Mouse (Mus musculus): ENCODE results near the gene Thpo. TPM values are rescaled to one million over a fixed set of nuclear protein-coding genes. Genes with fewer than 3 reads are reported as not detected.

Gene Thpo
- polyA plus RNA-seq, 1 experiment from 2014 or later: 2.7 TPM

- Histone ChIP-seq H3K9ac (ENCODE audit: low read depth, low read length) (no peak overlapping the region), H3K9me3 (ENCODE audit: control insufficient read depth) (no peaks in the 10 kb centered on the region), H3K36me3 (ENCODE audit: control insufficient read depth, insufficient read depth) (peaks cover 23% of the 10 kb centered on the region), H3K4me1 (replicated peaks; ENCODE audit: control insufficient read depth, insufficient read depth, low read length) (no peaks in the 10 kb centered on the region), H3K4me2 (replicated peaks; ENCODE audit: low read depth) (no peak overlapping the region; the same call in 1 of the 2 replicates), H3K27ac (ENCODE audit: low read depth, low read length) (no peak overlapping the region; the same call in 1 of the 2 replicates), H3K27me3 (replicated peaks; ENCODE audit: control insufficient read depth, insufficient read depth, low read length) (no peaks in the 10 kb centered on the region), H3K4me3 (ENCODE audit: low read depth, low read length) (no peak overlapping the region)
- ATAC-seq: no peak
- no peak for TF ChIP-seq CTCF (IDR thresholded peaks at IDR 0.05; ENCODE audit: low read depth)
- 72% methylated on average over 8 of the region's 8 CpGs for WGBS
Measured at GRCm38 (mm10) chr16:20694781-20695180, 39.5 kb downstream of the Thpo start.

GRCm38 (mm10) chr16:20693111-20693701 lies 41.1 kb downstream of the Thpo start, which contains the start of gene Fam131a:
Fam131a (plus strand) TSS chr16:20693241.
- Histone ChIP-seq H3K4me2 (replicated peaks; ENCODE audit: low read depth) (peak within 1 kb of the TSS; percentile 85), H3K4me1 (replicated peaks; ENCODE audit: control insufficient read depth, insufficient read depth, low read length) (no peaks in the 10 kb centered on the region), H3K4me3 (ENCODE audit: low read depth, low read length) (peak within 1 kb of the TSS; percentile 58), H3K9me3 (ENCODE audit: control insufficient read depth) (no peaks in the 10 kb centered on the region), H3K36me3 (ENCODE audit: control insufficient read depth, insufficient read depth) (peaks cover 37% of the 10 kb centered on the region), H3K9ac (ENCODE audit: low read depth, low read length) (peak within 1 kb of the TSS; percentile 67), H3K27ac (ENCODE audit: low read depth, low read length) (no peak within 1 kb of the TSS; the same call in 1 of the 2 replicates), H3K27me3 (replicated peaks; ENCODE audit: control insufficient read depth, insufficient read depth, low read length) (no peaks in the 10 kb centered on the region)
- 1% methylated on average over 27 of the region's 37 CpGs for WGBS
- no peak for TF ChIP-seq CTCF (IDR thresholded peaks at IDR 0.05; ENCODE audit: low read depth)
- peak; percentile 73 for ATAC-seq

- H3K4me2 ChIP-seq (replicated peaks; ENCODE audit: low read depth): peak overlapping the region; percentile 85; the same call in 1 of the 2 replicates
- H3K27me3 ChIP-seq (replicated peaks; ENCODE audit: control insufficient read depth, insufficient read depth, low read length): no peaks in the 10 kb centered on the region
- H3K4me3 ChIP-seq (ENCODE audit: low read depth, low read length): no peak overlapping the region; the same call in 1 of the 2 replicates
- TF ChIP-seq CTCF (IDR thresholded peaks at IDR 0.05; ENCODE audit: low read depth): no peak
- no peak for ATAC-seq
- no peak overlapping the region for H3K27ac ChIP-seq (ENCODE audit: low read depth, low read length)
- H3K9me3 ChIP-seq (ENCODE audit: control insufficient read depth): no peaks in the 10 kb centered on the region
- peaks cover 45% of the 10 kb centered on the region for H3K36me3 ChIP-seq (ENCODE audit: control insufficient read depth, insufficient read depth)
- H3K4me1 ChIP-seq (replicated peaks; ENCODE audit: control insufficient read depth, insufficient read depth, low read length): no peaks in the 10 kb centered on the region
- WGBS: 48% methylated on average over 16 of the region's 16 CpGs
- H3K9ac ChIP-seq (ENCODE audit: low read depth, low read length): no peak overlapping the region
Measured at GRCm38 (mm10) chr16:20692241-20692965, 41.9 kb downstream of the Thpo start.

- H3K9ac ChIP-seq (ENCODE audit: low read depth, low read length): no peak overlapping the region
- no peak for ATAC-seq
- no peak for TF ChIP-seq CTCF (IDR thresholded peaks at IDR 0.05; ENCODE audit: low read depth)
- no peaks in the 10 kb centered on the region for H3K9me3 ChIP-seq (ENCODE audit: control insufficient read depth)
- H3K4me2 ChIP-seq (replicated peaks; ENCODE audit: low read depth): no peak overlapping the region
- no peaks in the 10 kb centered on the region for H3K27me3 ChIP-seq (replicated peaks; ENCODE audit: control insufficient read depth, insufficient read depth, low read length)
- H3K36me3 ChIP-seq (ENCODE audit: control insufficient read depth, insufficient read depth): peaks cover 53% of the 10 kb centered on the region
- 72% methylated on average over 1 of the region's 1 CpGs for WGBS
- H3K4me3 ChIP-seq (ENCODE audit: low read depth, low read length): no peak overlapping the region
- no peak overlapping the region for H3K27ac ChIP-seq (ENCODE audit: low read depth, low read length)
- no peaks in the 10 kb centered on the region for H3K4me1 ChIP-seq (replicated peaks; ENCODE audit: control insufficient read depth, insufficient read depth, low read length)
Measured at GRCm38 (mm10) chr16:20691617-20692016, 42.7 kb downstream of the Thpo start.

GRCm38 (mm10) chr16:20690774-20691173 lies 43.5 kb downstream of the Thpo start:
- no peak for ATAC-seq
- H3K9ac ChIP-seq (ENCODE audit: low read depth, low read length): no peak overlapping the region
- H3K4me1 ChIP-seq (replicated peaks; ENCODE audit: control insufficient read depth, insufficient read depth, low read length): no peaks in the 10 kb centered on the region
- H3K27me3 ChIP-seq (replicated peaks; ENCODE audit: control insufficient read depth, insufficient read depth, low read length): no peaks in the 10 kb centered on the region
- no peak overlapping the region for H3K4me3 ChIP-seq (ENCODE audit: low read depth, low read length)
- no peak overlapping the region for H3K4me2 ChIP-seq (replicated peaks; ENCODE audit: low read depth)
- no peak for TF ChIP-seq CTCF (IDR thresholded peaks at IDR 0.05; ENCODE audit: low read depth)
- H3K27ac ChIP-seq (ENCODE audit: low read depth, low read length): no peak overlapping the region
- no peaks in the 10 kb centered on the region for H3K9me3 ChIP-seq (ENCODE audit: control insufficient read depth)
- peaks cover 61% of the 10 kb centered on the region for H3K36me3 ChIP-seq (ENCODE audit: control insufficient read depth, insufficient read depth)
- WGBS: 82% methylated on average over 3 of the region's 3 CpGs

GRCm38 (mm10) chr16:20677974-20678675 lies 56.2 kb downstream of the Thpo start:
- WGBS: 55% methylated on average over 10 of the region's 10 CpGs
- Histone ChIP-seq H3K9ac (ENCODE audit: low read depth, low read length) (no peak overlapping the region), H3K4me2 (replicated peaks; ENCODE audit: low read depth) (no peak overlapping the region), H3K9me3 (ENCODE audit: control insufficient read depth) (no peaks in the 10 kb centered on the region), H3K27ac (ENCODE audit: low read depth, low read length) (no peak overlapping the region; the same call in 1 of the 2 replicates), H3K4me1 (replicated peaks; ENCODE audit: control insufficient read depth, insufficient read depth, low read length) (no peaks in the 10 kb centered on the region; the same call in 1 of the 2 replicates), H3K27me3 (replicated peaks; ENCODE audit: control insufficient read depth, insufficient read depth, low read length) (no peaks in the 10 kb centered on the region), H3K4me3 (ENCODE audit: low read depth, low read length) (no peak overlapping the region), H3K36me3 (ENCODE audit: control insufficient read depth, insufficient read depth) (peaks cover 78% of the 10 kb centered on the region)
- ATAC-seq: no peak
- TF ChIP-seq CTCF (IDR thresholded peaks at IDR 0.05; ENCODE audit: low read depth): no peak
